Mouse (Mus musculus): Measurements from ENCODE around the gene Cryga. TPM values are rescaled to one million over a fixed set of nuclear protein-coding genes. Genes with fewer than 3 reads are reported as not detected.
A peak's percentile ranks its signal among the peaks of the same experiment; 100 is the strongest.

Gene Cryga
- polyA plus RNA-seq, 1 experiment from 2014 or later: not detected

DNA sequence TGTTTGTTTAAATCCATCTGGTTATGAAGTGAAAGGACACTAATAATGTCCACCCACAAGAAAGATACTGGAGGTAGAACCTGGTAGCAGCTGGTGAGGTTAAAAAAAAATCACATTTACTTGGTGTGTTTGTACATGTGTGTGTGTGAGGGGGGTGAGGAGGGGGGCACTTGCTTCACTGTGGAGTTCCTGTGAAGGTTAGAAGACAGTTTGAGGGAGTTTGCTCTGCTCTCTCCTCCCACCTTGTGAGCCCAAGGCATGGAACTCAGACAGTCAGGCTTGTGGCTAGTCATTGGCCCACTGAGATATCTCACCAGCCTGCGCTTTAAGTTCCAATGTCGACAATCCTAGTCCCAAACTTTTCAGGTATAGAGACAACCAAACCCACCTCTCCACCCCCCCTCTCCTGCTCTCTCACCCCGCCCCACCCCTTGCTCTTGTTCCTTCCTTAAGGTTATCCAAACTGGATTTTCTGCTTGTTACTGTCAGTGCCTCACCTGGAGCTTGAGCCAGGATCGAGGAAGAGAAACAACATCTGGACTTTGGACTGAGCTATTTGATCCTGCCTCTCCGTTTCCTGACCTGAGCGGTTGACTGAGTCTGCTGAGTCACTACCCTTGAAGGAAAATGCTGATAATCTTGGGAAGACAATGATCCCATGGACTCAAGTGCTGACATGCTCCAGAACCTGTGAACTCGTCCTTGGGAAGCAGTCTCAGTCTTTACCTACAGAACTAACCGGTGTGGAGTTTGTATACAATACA is 15.2 kb upstream of the Cryga start:
- no peaks in the 10 kb centered on the region for H3K27me3 ChIP-seq
- H3K4me3 ChIP-seq: no peak overlapping the region
- no peaks in the 10 kb centered on the region for H3K36me3 ChIP-seq
- 71% methylated on average over 8 of the region's 8 CpGs for WGBS
- H3K27ac ChIP-seq: no peak overlapping the region
- H3K9me3 ChIP-seq: no peaks in the 10 kb centered on the region
- H3K4me1 ChIP-seq: no peaks in the 10 kb centered on the region
- no peak for ATAC-seq (ENCODE audit: low FRiP score, low read depth)
- H3K4me2 ChIP-seq (replicated peaks): no peak overlapping the region
- H3K9ac ChIP-seq: no peak overlapping the region

DNA sequence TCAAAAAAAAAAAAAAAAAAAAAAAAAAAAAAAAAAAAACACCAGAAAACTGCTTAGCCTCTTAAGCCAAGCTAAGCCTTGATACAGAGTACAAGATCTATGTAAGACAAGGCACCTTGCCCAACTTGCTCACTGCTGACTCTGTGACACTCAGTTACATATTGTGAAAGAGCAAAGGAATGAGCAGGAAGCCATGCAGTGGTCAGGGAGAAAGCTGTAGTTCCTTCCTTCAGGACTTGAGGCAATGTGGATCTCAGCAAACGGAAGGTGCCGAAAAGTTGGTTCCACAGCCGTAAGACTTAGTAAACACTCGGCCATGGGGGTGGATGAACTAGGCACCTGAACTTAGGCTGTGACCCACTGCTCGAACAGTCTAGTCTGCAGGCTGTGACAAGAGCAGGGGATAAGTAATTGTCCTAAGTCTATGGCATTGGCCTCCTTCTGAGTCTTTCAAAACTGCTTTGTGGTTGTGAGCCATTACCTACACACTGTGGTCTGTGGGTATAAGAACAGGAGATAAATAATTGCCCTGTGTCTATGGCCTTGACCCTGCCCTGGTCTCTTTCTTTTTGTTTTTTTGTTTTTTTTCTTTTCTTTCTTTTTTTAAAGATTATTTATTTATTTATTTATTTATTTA is 10.5 kb upstream of the Cryga start:
- H3K36me3 ChIP-seq: no peaks in the 10 kb centered on the region
- ATAC-seq (ENCODE audit: low FRiP score, low read depth): no peak
- H3K9me3 ChIP-seq: no peaks in the 10 kb centered on the region
- no peak overlapping the region for H3K4me2 ChIP-seq (replicated peaks)
- no peaks in the 10 kb centered on the region for H3K27me3 ChIP-seq
- H3K4me3 ChIP-seq: no peak overlapping the region
- H3K27ac ChIP-seq: no peak overlapping the region
- no peaks in the 10 kb centered on the region for H3K4me1 ChIP-seq
- WGBS: 92% methylated on average over 5 of the region's 5 CpGs
- H3K9ac ChIP-seq: no peak overlapping the region

DNA sequence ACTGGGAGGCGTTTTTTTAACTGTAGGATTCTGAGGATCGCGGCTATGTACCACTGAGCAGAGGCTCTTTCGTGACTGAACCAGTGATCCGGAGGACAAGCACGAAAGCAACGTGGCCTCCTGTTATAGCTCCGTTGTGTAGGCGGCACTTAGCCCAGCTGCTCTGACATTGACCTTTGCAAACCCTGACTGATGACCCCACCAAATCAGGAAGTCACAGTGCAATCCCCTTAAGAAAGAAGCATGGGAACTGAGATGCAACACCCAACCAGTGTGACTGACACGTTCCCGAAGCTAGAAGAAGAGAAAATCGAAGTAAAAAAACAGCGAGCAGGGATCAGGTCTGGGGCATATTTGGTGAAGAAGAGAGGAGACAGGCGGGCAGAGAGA is 9.6 kb upstream of the Cryga start:
- H3K9ac ChIP-seq: no peak overlapping the region
- ATAC-seq (ENCODE audit: low FRiP score, low read depth): no peak
- WGBS: 70% methylated on average over 14 of the region's 14 CpGs
- H3K4me3 ChIP-seq: no peak overlapping the region
- no peaks in the 10 kb centered on the region for H3K4me1 ChIP-seq
- H3K4me2 ChIP-seq (replicated peaks): peak overlapping the region; percentile 38
- H3K9me3 ChIP-seq: no peaks in the 10 kb centered on the region
- no peaks in the 10 kb centered on the region for H3K36me3 ChIP-seq
- H3K27ac ChIP-seq: no peak overlapping the region
- H3K27me3 ChIP-seq: no peaks in the 10 kb centered on the region

DNA sequence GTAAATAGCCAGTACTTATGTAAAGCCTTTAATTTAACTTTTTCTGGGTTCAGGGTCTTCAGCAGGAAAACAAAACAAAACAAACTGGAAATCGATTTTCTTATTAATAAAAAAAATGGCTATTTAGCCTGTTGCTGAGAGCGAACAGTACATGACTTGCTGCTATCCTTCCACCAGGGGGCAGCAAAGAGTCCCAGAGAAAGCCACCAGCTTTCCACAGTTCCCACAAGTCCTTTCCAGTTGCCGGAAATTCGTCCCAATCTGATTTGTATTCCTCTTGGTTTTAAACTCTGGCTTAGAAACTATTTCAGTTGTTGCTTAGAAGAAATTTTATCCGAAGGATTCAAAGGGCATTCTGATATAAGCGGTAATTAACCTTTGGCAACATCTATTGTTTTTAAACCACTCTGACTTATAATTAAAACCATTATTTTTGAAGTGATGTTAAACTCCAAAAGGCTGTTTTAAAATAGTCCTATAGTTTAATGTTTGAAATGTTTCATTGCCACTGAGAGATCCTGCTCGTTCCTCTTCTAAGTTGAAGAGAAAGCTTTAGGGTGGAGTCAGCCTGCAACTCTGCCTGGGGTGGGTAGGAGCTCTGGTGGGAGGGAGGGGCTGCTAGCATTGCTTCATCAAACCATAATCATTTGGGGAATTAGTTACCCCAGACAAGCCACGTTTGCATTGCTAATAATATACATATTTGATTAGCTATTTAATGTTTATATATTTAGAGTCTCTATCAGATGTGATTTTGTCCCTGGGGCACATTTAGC is 9.0 kb upstream of the Cryga start:
- Histone ChIP-seq H3K9me3 (no peaks in the 10 kb centered on the region), H3K4me2 (replicated peaks) (peak overlapping the region; percentile 38), H3K27me3 (no peaks in the 10 kb centered on the region), H3K9ac (no peak overlapping the region), H3K27ac (no peak overlapping the region), H3K36me3 (no peaks in the 10 kb centered on the region), H3K4me3 (no peak overlapping the region), H3K4me1 (no peaks in the 10 kb centered on the region)
- ATAC-seq (ENCODE audit: low FRiP score, low read depth): peak; percentile 60; the same call in 1 of the 2 replicates
- WGBS: 10% methylated on average over 8 of the region's 8 CpGs

DNA sequence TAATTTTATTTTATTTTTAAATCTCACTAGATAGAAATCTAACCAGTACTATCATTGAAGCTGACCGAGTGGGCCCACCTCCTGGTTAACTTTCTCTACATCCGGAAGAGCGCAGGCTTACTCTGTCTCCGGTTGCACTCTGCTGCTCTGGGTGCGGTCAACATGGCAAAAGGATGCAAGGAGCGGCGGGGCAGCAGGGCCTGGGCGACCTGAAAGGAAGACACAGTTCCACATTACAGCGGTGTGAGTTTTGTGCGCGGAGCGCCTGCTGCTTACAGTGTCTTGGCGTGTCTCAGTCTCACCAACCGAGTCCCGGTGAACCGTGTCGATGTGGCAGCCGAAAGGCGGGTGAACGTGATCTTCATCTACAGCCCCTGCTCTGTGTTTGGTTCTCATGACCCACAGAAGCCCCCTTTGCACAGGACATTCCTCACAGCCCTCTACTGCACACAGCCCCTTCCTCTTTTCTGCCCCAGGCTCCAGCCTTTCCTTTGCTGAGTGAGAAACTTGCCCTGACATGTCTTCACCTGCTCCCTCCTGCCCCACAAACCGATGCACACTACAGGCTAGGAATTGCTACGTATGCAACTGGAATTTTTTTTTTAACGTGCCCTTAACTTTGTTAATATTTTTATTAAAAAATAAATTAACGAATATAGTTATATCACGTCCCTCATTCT is 6.7 kb upstream of the Cryga start:
- no peak overlapping the region for H3K9ac ChIP-seq
- no peak overlapping the region for H3K27ac ChIP-seq
- H3K9me3 ChIP-seq: no peaks in the 10 kb centered on the region
- H3K4me3 ChIP-seq: no peak overlapping the region
- no peak overlapping the region for H3K4me2 ChIP-seq (replicated peaks)
- WGBS: 74% methylated on average over 25 of the region's 25 CpGs
- H3K36me3 ChIP-seq: no peaks in the 10 kb centered on the region
- ATAC-seq (ENCODE audit: low FRiP score, low read depth): no peak
- H3K4me1 ChIP-seq: no peaks in the 10 kb centered on the region
- H3K27me3 ChIP-seq: no peaks in the 10 kb centered on the region

DNA sequence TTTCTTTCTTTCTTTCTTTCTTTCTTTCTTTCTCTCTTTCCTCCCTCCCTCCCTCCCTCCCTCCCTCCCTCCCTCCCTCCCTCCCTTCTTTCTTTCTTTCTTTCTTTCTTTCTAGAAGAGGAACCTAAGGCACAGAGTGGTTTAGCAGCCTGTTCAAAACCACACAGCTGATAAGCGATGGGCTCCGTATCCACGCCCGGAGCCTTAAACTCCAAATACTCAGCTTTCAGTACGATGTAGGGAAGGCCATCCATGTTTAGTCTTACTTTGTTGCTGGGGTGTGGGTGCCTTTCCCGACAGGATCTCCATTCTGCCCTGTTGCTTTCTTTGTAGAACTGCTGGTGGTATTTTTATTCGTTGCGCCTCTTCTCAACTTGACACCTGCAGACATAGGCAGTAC is 6.0 kb upstream of the Cryga start:
- H3K9me3 ChIP-seq: no peaks in the 10 kb centered on the region
- H3K4me3 ChIP-seq: no peak overlapping the region
- no peak overlapping the region for H3K4me2 ChIP-seq (replicated peaks)
- H3K9ac ChIP-seq: no peak overlapping the region
- 89% methylated on average over 8 of the region's 8 CpGs for WGBS
- H3K27me3 ChIP-seq: no peaks in the 10 kb centered on the region
- no peaks in the 10 kb centered on the region for H3K36me3 ChIP-seq
- no peak overlapping the region for H3K27ac ChIP-seq
- ATAC-seq (ENCODE audit: low FRiP score, low read depth): no peak
- no peaks in the 10 kb centered on the region for H3K4me1 ChIP-seq

DNA sequence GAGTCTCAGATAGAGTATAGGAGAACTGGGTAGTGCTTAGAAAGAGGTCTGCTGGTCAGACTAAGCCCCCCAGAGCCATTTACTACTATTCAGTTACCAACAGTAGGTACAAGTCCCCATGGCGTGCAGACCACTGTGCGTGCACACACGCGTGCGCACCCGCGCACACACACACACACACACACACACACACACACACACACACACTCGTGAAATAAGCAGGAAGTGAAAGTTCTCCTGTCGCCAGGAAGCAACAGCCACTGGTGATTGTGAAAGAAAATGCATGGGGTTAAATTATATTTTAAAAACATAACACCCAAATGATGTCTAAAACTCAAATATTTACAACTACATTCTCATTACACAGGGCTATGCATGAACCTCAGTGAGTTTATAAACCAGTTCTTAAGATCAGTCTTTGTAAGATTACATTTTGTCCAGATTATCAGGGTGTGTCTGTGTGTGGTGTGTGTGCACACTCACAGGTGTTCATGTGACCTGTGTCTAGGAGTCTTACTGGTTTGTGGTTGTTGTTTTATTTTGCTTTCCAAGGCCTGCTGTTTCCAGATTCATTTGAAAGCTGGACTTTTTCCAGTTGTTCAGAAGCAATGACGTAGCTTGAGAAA is 4.6 kb upstream of the Cryga start:
- Histone ChIP-seq H3K27me3 (no peaks in the 10 kb centered on the region), H3K9me3 (no peaks in the 10 kb centered on the region), H3K27ac (no peak overlapping the region), H3K9ac (no peak overlapping the region), H3K36me3 (no peaks in the 10 kb centered on the region), H3K4me3 (no peak overlapping the region), H3K4me2 (replicated peaks) (no peak overlapping the region), H3K4me1 (no peaks in the 10 kb centered on the region)
- no peak for ATAC-seq (ENCODE audit: low FRiP score, low read depth)
- WGBS: 91% methylated on average over 10 of the region's 10 CpGs

DNA sequence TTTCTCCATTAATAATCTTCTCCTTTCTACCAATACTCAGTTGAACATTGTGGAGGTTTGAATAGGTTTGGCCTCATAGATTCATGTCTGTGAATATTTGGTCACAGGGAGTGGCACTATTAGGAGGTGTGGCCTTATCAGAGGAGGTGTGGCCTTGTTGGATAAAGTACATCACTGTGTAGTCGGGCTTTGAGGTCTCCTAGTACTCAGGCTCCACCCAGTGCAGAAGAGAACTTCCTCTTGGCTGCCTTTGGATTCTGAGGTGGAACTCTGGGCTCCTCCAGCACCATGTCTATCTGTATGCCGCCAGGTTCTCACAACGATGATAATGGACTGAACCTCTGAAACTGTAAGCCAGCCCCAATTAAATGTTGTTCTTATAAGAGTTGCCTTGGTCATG is 6.2 kb downstream of the Cryga start:
- no peaks in the 10 kb centered on the region for H3K27me3 ChIP-seq
- no peak overlapping the region for H3K4me3 ChIP-seq
- no peaks in the 10 kb centered on the region for H3K4me1 ChIP-seq
- H3K36me3 ChIP-seq: no peaks in the 10 kb centered on the region
- no peaks in the 10 kb centered on the region for H3K9me3 ChIP-seq
- 85% methylated on average over 3 of the region's 3 CpGs for WGBS
- no peak overlapping the region for H3K9ac ChIP-seq
- no peak for ATAC-seq (ENCODE audit: low FRiP score, low read depth)
- H3K4me2 ChIP-seq (replicated peaks): no peak overlapping the region
- no peak overlapping the region for H3K27ac ChIP-seq

DNA sequence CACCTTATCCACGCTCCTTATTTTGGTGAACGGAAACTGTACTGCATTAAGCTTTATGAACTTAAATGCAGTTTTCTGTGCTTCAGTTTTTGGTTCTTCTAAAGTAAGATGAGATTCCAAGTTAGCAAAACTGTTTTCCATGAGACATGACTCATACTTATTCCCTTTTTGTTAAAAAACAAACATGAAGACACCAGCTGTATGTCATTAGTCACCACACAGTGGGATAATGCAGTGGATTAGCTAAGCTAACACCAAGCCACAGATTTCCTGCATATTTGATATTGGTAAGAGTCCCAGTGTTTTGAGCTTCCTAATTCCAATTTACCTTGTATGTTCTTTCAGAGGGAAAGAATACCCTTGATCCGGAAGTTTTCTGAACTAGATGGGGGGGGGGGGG is 11.6 kb downstream of the Cryga start:
- Histone ChIP-seq H3K4me1 (no peaks in the 10 kb centered on the region), H3K27me3 (no peaks in the 10 kb centered on the region), H3K4me3 (no peak overlapping the region), H3K27ac (no peak overlapping the region), H3K36me3 (no peaks in the 10 kb centered on the region), H3K9ac (no peak overlapping the region), H3K9me3 (no peaks in the 10 kb centered on the region), H3K4me2 (replicated peaks) (no peak overlapping the region)
- no peak for ATAC-seq (ENCODE audit: low FRiP score, low read depth)
- 87% methylated on average over 3 of the region's 3 CpGs for WGBS

DNA sequence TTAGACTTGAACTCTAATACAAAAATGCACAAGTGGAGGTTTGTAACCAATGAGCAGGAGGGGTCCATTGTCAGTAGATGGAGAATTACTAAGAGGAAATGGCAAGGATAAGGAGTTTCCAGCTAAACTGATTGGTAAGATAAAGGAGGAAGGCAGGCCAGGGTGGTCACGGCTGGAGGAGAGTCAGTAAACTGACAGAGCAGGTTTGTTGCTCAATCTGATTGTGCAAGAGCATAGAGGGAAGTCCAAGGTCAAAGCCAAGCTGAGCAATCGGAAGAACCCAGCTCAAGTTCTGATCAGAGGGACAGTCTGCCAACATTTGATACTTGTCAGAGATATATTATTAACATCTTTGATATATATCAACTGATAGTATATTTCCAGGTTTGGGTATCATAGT is 12.8 kb downstream of the Cryga start:
- H3K4me1 ChIP-seq: no peaks in the 10 kb centered on the region
- no peak overlapping the region for H3K9ac ChIP-seq
- ATAC-seq (ENCODE audit: low FRiP score, low read depth): no peak
- no peak overlapping the region for H3K27ac ChIP-seq
- no peaks in the 10 kb centered on the region for H3K9me3 ChIP-seq
- WGBS: 76% methylated on average over 2 of the region's 2 CpGs
- H3K4me2 ChIP-seq (replicated peaks): no peak overlapping the region
- H3K4me3 ChIP-seq: no peak overlapping the region
- no peaks in the 10 kb centered on the region for H3K36me3 ChIP-seq
- H3K27me3 ChIP-seq: no peaks in the 10 kb centered on the region

DNA sequence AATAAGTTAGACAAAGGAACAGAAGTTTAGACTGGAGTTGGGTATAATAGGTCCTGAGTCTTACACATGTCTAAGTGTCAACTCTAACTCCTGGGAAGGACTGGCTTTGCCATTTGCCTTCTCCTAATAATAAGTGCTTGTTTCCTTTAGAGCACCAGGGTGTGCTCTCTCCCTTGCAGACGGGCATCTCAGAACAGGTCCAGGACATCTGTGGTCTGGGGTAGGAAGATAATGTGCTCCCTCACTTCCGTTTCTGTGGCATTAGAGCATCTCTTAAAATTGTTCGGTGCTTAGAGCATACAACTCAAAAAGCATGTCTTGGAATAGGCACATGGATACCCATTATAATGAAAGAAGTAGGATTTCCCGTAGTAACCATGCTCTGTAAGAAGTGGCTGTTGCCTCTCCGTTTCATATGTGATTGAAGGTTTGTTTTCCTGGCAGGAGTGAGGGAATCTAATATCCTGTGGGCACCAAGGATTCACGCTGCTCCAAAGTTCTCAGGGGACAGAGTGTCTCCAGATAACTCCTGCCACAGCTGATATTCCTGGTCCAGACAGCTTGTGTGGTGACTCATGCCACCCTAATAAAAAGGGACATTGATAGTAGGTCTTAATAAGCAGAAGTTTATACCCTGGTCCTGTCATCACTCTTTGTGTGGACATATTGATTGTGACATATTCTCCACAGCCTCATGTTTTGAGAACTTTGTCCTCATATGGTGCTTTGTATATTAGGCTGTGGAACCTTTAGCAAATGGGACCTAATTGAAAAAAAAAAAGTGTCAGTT is 14.4 kb downstream of the Cryga start:
- Histone ChIP-seq H3K9ac (no peak overlapping the region), H3K4me2 (replicated peaks) (no peak overlapping the region), H3K27me3 (no peaks in the 10 kb centered on the region), H3K4me3 (no peak overlapping the region), H3K9me3 (no peaks in the 10 kb centered on the region), H3K36me3 (no peaks in the 10 kb centered on the region), H3K4me1 (no peaks in the 10 kb centered on the region), H3K27ac (no peak overlapping the region)
- no peak for ATAC-seq (ENCODE audit: low FRiP score, low read depth)
- WGBS: 80% methylated on average over 6 of the region's 6 CpGs

All from limb, embryonic 13.5 days (tissue).